Mouse (Mus musculus): Measurements from ENCODE around the gene Cacng2.

- TF ChIP-seq CTCF (IDR thresholded peaks at IDR 0.05; ENCODE audit: control insufficient read depth, insufficient read depth, insufficient read length) (no peak), MYOD1 (IDR thresholded peaks at IDR 0.05; ENCODE audit: control insufficient read depth, insufficient read length, low read depth) (no peak), MAX (IDR thresholded peaks at IDR 0.05) (no peak), MYOG (IDR thresholded peaks at IDR 0.05; ENCODE audit: control insufficient read depth, extremely low read depth, insufficient read length) (no peak)
Measured at GRCm38 (mm10) chr15:78169566-78169965, 49.7 kb upstream of the Cacng2 start.

Measured in C2C12 (cell line).